Comparison of ENCODE assay signal across 9 mouse cellular contexts in genomic region chr10:53466851-53467250, GRCm38 (mm10).
DNase-seq lines count a peak whose midpoint lies in the region; ATAC-seq and TF ChIP-seq lines count a peak whose summit lies in the region.
"Had no signal": no experiment of that assay in that cellular context is flagged by ENCODE, and none has a peak within 500 bp of the region (broad histone marks: within the 10 kb centered on the region; RNA-seq: fewer than 3 reads in every experiment).

No protein-coding gene starts in this region.

- H3K4me2 ChIP-seq in heart, embryonic 13.5 days, result no peak overlapping the region
- no peak overlapping the region for H3K4me2 ChIP-seq in lung, embryonic 15.5 days

- ATAC-seq in heart, embryonic 13.5 days (ENCODE audit: extremely low read depth, insufficient number of reproducible peaks, low FRiP score, low TSS enrichment), result no peak; the same call in 1 of the 2 replicates
- peak; percentile 72; the same call in 1 of the 2 replicates for ATAC-seq in lung, embryonic 15.5 days (ENCODE audit: borderline replicate concordance, extremely low read depth, low FRiP score, low TSS enrichment)
- ATAC-seq in activated CD4-positive, CD25-positive, alpha-beta regulatory T cell, adult 4 months, result no peak

- no peaks in the 10 kb centered on the region for H3K27me3 ChIP-seq in kidney, adult 2 months (replicated peaks; ENCODE audit: control insufficient read depth, insufficient read depth, low read length)
- H3K27me3 ChIP-seq in heart, embryonic 13.5 days (replicated peaks), result no peaks in the 10 kb centered on the region
- no peaks in the 10 kb centered on the region for H3K27me3 ChIP-seq in lung, embryonic 15.5 days

- no peaks in the 10 kb centered on the region for H3K36me3 ChIP-seq in kidney, adult 2 months (ENCODE audit: control insufficient read depth, insufficient read depth, low read length)
- no peaks in the 10 kb centered on the region for H3K36me3 ChIP-seq in heart, embryonic 13.5 days
- H3K36me3 ChIP-seq in lung, embryonic 15.5 days, result no peaks in the 10 kb centered on the region

- H3K27ac ChIP-seq in kidney, adult 2 months (ENCODE audit: insufficient read depth, low read depth, low read length), result no peak overlapping the region
- H3K27ac ChIP-seq in heart, embryonic 13.5 days (replicated peaks), result peak overlapping the region; percentile 55; the same call in 1 of the 2 replicates
- H3K27ac ChIP-seq in lung, embryonic 15.5 days, result peak overlapping the region; percentile 60

- peaks cover 12% of the 10 kb centered on the region for H3K9me3 ChIP-seq in heart, embryonic 13.5 days
- peaks cover 3% of the 10 kb centered on the region; the same call in 1 of the 2 replicates for H3K9me3 ChIP-seq in lung, embryonic 15.5 days

- peak; percentile 68 for DNase-seq in kidney, adult 2 months
- no peak for DNase-seq in kidney, adult 18-20 months
- peak; percentile 31 for DNase-seq in brain, embryonic 14.5 days (ENCODE audit: low read depth)
- no peak for DNase-seq in thymus, postnatal 36 days
- DNase-seq in embryo, embryonic 9.5 days (ENCODE audit: extremely low spot score), result no peak
- DNase-seq: cerebellum, postnatal 14 days had no signal

- TF ChIP-seq POLR2A in kidney, adult 2 months (IDR thresholded peaks at IDR 0.05; ENCODE audit: low read depth, low read length), result no peak
- no peak for TF ChIP-seq POLR2A in brain, embryonic 14.5 days (IDR thresholded peaks at IDR 0.05; ENCODE audit: borderline replicate concordance, extremely low read depth, insufficient read depth, insufficient read length, poor library complexity, severe bottlenecking)

- no peak overlapping the region for H3K4me3 ChIP-seq in kidney, adult 2 months (ENCODE audit: insufficient read depth, low read depth, low read length)
- H3K4me3 ChIP-seq in heart, embryonic 13.5 days, result no peak overlapping the region
- no peak overlapping the region for H3K4me3 ChIP-seq in lung, embryonic 15.5 days

- no peak overlapping the region for H3K9ac ChIP-seq in heart, embryonic 13.5 days
- H3K9ac ChIP-seq in lung, embryonic 15.5 days, result no peak overlapping the region; the same call in 1 of the 2 replicates

- whole genome bisulfite sequencing in kidney, adult 2 months, result 69% methylated on average over 1 of the region's 1 CpGs
- 59% methylated on average over 1 of the region's 1 CpGs for WGBS in heart, embryonic 13.5 days
- WGBS in lung, embryonic 15.5 days, result 44% methylated on average over 1 of the region's 1 CpGs

- no peak for TF ChIP-seq CTCF in kidney, adult 2 months (conservative IDR thresholded peaks at IDR 0.05; ENCODE audit: insufficient read depth, insufficient read length, low read depth, low read length)
- no peak for TF ChIP-seq CTCF in brain, embryonic 14.5 days (IDR thresholded peaks at IDR 0.05; ENCODE audit: borderline replicate concordance, extremely low read depth, insufficient read depth, insufficient read length)

- no peaks in the 10 kb centered on the region for H3K4me1 ChIP-seq in kidney, adult 2 months (ENCODE audit: control insufficient read depth, insufficient read depth, low read length)
- peaks cover 31% of the 10 kb centered on the region for H3K4me1 ChIP-seq in heart, embryonic 13.5 days
- peaks cover 41% of the 10 kb centered on the region for H3K4me1 ChIP-seq in lung, embryonic 15.5 days

Comparison
In these comparisons a context has a peak if more than half of its experiments do, and no peak if none do; other contexts are left out.
1. DNase-seq: peak in kidney, adult 2 months (single experiment) and brain, embryonic 14.5 days (single experiment); none in kidney, adult 18-20 months (single experiment), thymus, postnatal 36 days (0 of 2) and embryo, embryonic 9.5 days (single experiment).